ENCODE assay signal across 8 mouse cellular contexts in the genomic region with DNA sequence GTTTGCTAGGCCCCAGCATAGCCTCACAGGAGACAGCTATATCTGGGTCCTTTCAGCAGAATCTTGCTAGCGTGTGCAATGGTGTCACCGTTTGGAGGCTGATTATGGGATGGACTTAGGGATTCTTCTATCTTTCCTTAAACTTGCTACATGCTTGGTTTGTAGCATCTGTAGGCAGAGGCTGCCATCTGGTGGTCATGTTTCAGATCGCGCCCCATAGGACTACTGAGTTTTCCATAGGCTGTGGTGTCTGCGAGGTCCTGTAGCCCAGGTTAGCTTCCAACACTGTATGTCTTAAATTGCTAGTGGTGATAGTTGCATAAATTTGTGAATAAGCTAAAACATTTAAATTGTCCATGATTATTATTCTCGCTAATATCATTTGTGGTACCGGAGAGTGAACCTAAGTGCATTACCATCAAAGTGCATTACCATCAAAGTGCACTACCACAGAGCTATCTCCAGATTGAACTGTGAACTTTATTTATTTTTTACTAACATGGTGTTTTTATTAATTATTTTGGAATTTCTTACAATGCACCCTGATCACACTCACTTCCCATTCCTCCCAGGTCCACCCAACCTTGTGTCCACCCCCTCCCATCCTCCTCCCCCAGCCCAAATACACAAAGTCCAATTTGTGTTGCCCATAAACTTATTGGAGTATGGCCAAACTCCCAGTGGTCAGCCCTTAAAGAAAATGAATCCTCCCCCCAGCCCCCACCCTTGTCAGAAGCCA. TPM values are rescaled to one million over a fixed set of nuclear protein-coding genes. Genes with fewer than 3 reads are reported as not detected.
A peak's percentile ranks its signal among the peaks of the same experiment; 100 is the strongest.
DNase-seq lines count a peak whose midpoint lies in the region; ATAC-seq lines count a peak whose summit lies in the region.

No protein-coding gene starts in this region.

- no peak overlapping the region for H3K4me2 ChIP-seq in forebrain, embryonic 16.5 days (ENCODE audit: low read length)
- no peak overlapping the region for H3K4me2 ChIP-seq in hindbrain, embryonic 11.5 days (replicated peaks; ENCODE audit: low read depth, low read length)

- H3K36me3 ChIP-seq in forebrain, embryonic 16.5 days (ENCODE audit: control insufficient read depth, insufficient read depth) = no peaks in the 10 kb centered on the region
- H3K36me3 ChIP-seq in hindbrain, embryonic 11.5 days (ENCODE audit: control insufficient read depth, insufficient read depth, low read length) = no peaks in the 10 kb centered on the region

- peak; percentile 90 for ATAC-seq in forebrain, embryonic 16.5 days
- peak; percentile 87 for ATAC-seq in hindbrain, embryonic 11.5 days (ENCODE audit: low FRiP score)

- 6% methylated on average over 7 of the region's 7 CpGs for WGBS in forebrain, embryonic 16.5 days
- WGBS in hindbrain, embryonic 11.5 days = 11% methylated on average over 7 of the region's 7 CpGs

- DNase-seq in MN1 (ENCODE audit: low spot score) = peak; percentile 90
- peak; percentile 51 for DNase-seq in cerebellum, adult 11-12 months
- DNase-seq in hindbrain, embryonic 11.5 days (ENCODE audit: low spot score) = peak; percentile 87
- peak; percentile 79 for DNase-seq in layer of hippocampus, adult 9-10 months (ENCODE audit: low spot score)
- DNase-seq in lung, postnatal 10 days = peak; percentile 74
- DNase-seq in retina, embryonic 14.5 days (ENCODE audit: low spot score) = peak; percentile 93
- DNase-seq in thymus, postnatal 4 days = peak; percentile 78

- no peaks in the 10 kb centered on the region for H3K27me3 ChIP-seq in forebrain, embryonic 16.5 days (replicated peaks; ENCODE audit: control insufficient read depth, insufficient read depth, low read length)
- no peaks in the 10 kb centered on the region for H3K27me3 ChIP-seq in hindbrain, embryonic 11.5 days (ENCODE audit: control insufficient read depth, insufficient read depth, low read length)

- peaks cover 4% of the 10 kb centered on the region; the same call in 1 of the 2 replicates for H3K4me1 ChIP-seq in forebrain, embryonic 16.5 days (replicated peaks; ENCODE audit: control insufficient read depth, insufficient read depth, low read length)
- no peaks in the 10 kb centered on the region for H3K4me1 ChIP-seq in hindbrain, embryonic 11.5 days (replicated peaks; ENCODE audit: control insufficient read depth, insufficient read depth, low read length)

- no peaks in the 10 kb centered on the region for H3K9me3 ChIP-seq in forebrain, embryonic 16.5 days (ENCODE audit: control insufficient read depth, low read length)
- no peaks in the 10 kb centered on the region for H3K9me3 ChIP-seq in hindbrain, embryonic 11.5 days (ENCODE audit: control insufficient read depth, low read length)

- H3K4me3 ChIP-seq in forebrain, embryonic 16.5 days (replicated peaks; ENCODE audit: low read length) = no peak overlapping the region
- H3K4me3 ChIP-seq in hindbrain, embryonic 11.5 days (ENCODE audit: low read depth, low read length) = no peak overlapping the region

- no peak overlapping the region for H3K9ac ChIP-seq in forebrain, embryonic 16.5 days (replicated peaks; ENCODE audit: low read depth, low read length)
- H3K9ac ChIP-seq in hindbrain, embryonic 11.5 days (ENCODE audit: low read depth, low read length) = no peak overlapping the region

- H3K27ac ChIP-seq in forebrain, embryonic 16.5 days (ENCODE audit: low read length) = no peak overlapping the region
- no peak overlapping the region for H3K27ac ChIP-seq in hindbrain, embryonic 11.5 days (ENCODE audit: low read depth, low read length)

RNA-seq across cellular contexts. Expression of gene Got2, which starts 26.7 kb away (rescaled TPM):
- polyA plus RNA-seq in forebrain, embryonic 16.5 days (2015; fragmentation: Nextera tagmentation; extraction: Ambion mirVana) = 170 and 175 TPM in 2 replicates
- 82.5 and 84.8 TPM in 2 replicates for polyA plus RNA-seq in hindbrain, embryonic 11.5 days (2014; fragmentation: Nextera tagmentation; extraction: Ambion mirVana)
